Mouse (Mus musculus): ENCODE measurements around the gene Tmco5b.

Gene Tmco5b

GRCm38 (mm10) chr2:113285432-113285831, at the start of gene Tmco5b:
Gene Tmco5b, plus strand, starts transcription at chr2:113285732.
- no peak for DNase-seq

- no peak for DNase-seq
Observed at GRCm38 (mm10) chr2:113236993-113237392, 48.5 kb upstream of the Tmco5b start.

GRCm38 (mm10) chr2:113238871-113239270, 46.7 kb upstream of the Tmco5b start:
- DNase-seq, result no peak

DNA sequence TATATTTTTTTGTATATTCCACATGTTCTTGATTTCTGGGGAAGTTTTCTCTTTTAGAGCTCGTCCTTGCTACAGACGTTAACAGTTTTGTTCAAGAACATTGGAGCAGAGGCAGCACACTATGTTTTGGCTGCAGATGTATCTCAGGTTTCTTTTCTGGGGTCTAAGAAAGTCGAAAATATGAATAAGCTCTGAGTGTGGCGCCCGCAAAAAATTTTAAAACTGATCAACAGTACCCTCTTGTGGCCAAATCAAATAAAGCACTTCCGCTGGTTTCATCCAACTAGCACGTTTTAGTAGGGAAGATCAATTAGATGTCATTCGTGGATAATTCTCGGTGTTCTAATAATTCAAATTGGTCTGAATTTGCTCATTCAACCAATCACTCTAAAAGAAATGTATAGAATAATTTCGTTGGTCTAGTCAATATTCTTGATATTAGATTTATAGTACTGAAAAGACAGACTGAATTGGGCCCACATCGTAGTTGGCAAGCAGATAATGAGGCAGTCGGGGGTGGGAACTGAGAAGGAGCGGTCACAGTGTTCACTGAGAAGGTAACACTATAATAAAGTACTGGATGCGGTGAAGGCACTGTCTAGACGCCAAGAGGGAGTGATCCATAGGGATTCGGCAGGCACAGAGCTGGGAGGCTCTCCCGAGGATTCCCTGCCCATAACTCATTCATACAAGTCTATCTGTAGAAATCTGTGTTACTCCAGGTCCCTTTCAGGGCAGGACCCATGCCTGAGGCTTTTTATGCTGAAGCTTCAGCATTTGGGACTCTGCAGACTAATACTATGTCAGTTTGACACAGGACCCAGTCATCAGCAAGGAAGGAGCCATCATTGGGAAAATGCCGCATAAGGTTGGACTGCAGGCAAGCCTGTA, 17.1 kb downstream of the Tmco5b start:
- peak; percentile 32 for DNase-seq

DNA sequence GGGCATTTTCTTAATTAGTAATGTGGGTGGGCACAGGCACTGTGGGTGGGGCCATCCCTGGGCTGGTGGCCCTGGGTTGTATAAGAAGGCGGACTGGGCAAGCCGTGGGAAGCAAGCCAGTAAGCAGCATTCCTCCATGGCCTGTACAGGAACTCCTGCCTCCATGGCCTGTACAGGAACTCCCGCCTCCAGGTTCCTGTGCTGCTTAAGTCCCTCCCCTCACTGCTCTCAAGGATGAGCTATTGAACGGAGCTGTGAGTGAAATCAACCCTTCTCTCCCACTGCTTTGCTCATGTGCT, 17.7 kb downstream of the Tmco5b start:
- DNase-seq, result no peak

GRCm38 (mm10) chr2:113305339-113305738, 19.8 kb downstream of the Tmco5b start:
- DNase-seq, result peak; percentile 65

GRCm38 (mm10) chr2:113311211-113311610, 25.7 kb downstream of the Tmco5b start:
- DNase-seq, result no peak

DNA sequence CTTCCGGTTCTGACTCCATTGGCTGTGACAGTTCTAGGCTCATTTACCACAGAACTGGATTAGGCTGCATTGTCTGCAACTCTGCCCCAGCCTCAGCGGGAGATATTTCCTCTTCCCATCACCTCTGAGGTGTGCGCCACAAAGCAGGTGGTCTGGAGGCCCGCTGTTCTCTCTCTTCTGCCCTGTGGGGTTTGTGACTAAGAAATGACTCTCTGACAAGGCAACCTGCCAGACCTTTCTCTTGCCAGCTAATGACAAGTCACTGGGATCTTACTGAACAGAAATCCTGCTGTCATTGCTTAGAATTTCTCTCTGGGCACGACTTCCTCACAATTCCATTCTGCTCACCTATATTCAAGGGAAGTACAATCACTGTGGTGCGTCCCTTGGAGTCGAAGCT, 37.5 kb downstream of the Tmco5b start:
- no peak for DNase-seq

GRCm38 (mm10) chr2:113333799-113334541, 48.4 kb downstream of the Tmco5b start:
- no peak for DNase-seq

DNA sequence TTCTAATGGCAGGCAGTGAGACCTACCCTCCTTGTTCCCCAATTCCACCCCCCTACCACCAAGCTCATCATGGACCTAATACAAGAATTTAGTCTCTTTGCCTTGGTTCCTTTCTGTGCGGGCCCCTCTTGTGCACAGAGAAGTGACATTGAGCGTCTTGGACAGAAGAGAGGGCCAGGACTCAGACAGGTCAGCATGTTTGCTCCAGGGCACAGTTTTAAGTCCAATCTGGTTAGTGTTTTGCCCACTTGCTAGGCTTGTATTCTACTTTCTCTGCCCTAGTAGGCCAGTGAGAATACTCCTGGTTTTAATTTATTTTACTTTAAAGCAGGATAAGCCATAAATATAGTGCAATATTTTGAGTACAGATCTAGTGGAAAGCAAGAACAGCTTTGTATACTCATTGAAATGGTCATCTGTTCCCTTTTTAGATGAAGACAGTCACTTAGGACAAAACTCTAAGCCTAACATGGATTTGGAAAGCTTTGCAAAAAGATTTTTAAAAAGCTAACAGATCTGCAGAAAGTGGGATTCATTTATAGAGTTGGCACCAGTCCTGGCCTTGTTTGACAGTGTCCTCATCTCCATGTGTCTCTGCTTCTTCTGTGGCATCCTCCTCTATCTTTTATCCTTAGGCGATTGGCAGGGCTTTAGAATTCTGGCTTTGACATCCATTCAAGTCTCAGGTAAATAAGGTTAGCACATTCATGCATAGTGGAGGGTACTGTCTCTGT, 50.2 kb downstream of the Tmco5b start:
- no peak for DNase-seq

GRCm38 (mm10) chr2:113344536-113344935, 59.0 kb downstream of the Tmco5b start:
- no peak for DNase-seq

All from right cerebral cortex, postnatal 25 days (tissue).